Mouse (Mus musculus) spleen, postnatal 14 days (tissue): Measurements from ENCODE around the gene Gm49366.
"Not testable (repeated sequence)": the region's sequence is repeated elsewhere in the genome, so short reads cannot be mapped to it uniquely, and the experiment has no call there.

Source experiments
- DNase-seq, 2 experiments: peaks; one replicate each; pipeline ENCODE4 v3.0.0; 2021 to 2022; ENCODE audit warnings: low spot score in 2 of 2

Gm49366 gene

GRCm38 (mm10) chr12:84032854-84033253 is 5.9 kb upstream of the Gm49366 start:
- no peak for DNase-seq

GRCm38 (mm10) chr12:84033302-84033701 is 5.4 kb upstream of the Gm49366 start:
- DNase-seq, result not testable (repeated sequence)

- no peak for DNase-seq
Observed at GRCm38 (mm10) chr12:84034108-84034507, 4.6 kb upstream of the Gm49366 start.

GRCm38 (mm10) chr12:84038241-84038640 is 494 bp upstream of the Gm49366 start, which contains the start of gene Acot4:
TSS of gene Acot4 (plus strand) at chr12:84038379.
- DNase-seq, result not testable (repeated sequence)

GRCm38 (mm10) chr12:84042248-84042647 is 3.5 kb downstream of the Gm49366 start:
- DNase-seq, result no peak

- DNase-seq, result no peak
Observed at GRCm38 (mm10) chr12:84044045-84044444, 5.3 kb downstream of the Gm49366 start.

- DNase-seq, result no peak
Observed at GRCm38 (mm10) chr12:84046906-84047305, 8.2 kb downstream of the Gm49366 start.

GRCm38 (mm10) chr12:84050744-84051143 is 12.0 kb downstream of the Gm49366 start:
- not testable (repeated sequence) for DNase-seq

- DNase-seq, result no peak
Observed at GRCm38 (mm10) chr12:84051937-84052474, 13.3 kb downstream of the Gm49366 start, which contains the start of gene Acot3. TSS of gene Acot3 (plus strand) at chr12:84052144.

GRCm38 (mm10) chr12:84052609-84053008 is 13.9 kb downstream of the Gm49366 start:
- DNase-seq, result no peak

- no peak for DNase-seq
Observed at GRCm38 (mm10) chr12:84053173-84053572, 14.4 kb downstream of the Gm49366 start.

- DNase-seq, result no peak
Observed at GRCm38 (mm10) chr12:84053679-84054391, 15.1 kb downstream of the Gm49366 start.

- no peak for DNase-seq
Observed at GRCm38 (mm10) chr12:84060946-84061345, 22.2 kb downstream of the Gm49366 start.

GRCm38 (mm10) chr12:84062336-84062735 is 23.6 kb downstream of the Gm49366 start:
- no peak for DNase-seq

GRCm38 (mm10) chr12:84063228-84063627 is 24.5 kb downstream of the Gm49366 start:
- DNase-seq, result no peak

- DNase-seq, result no peak
Observed at GRCm38 (mm10) chr12:84063833-84064232, 25.1 kb downstream of the Gm49366 start.

GRCm38 (mm10) chr12:84064621-84065020 is 25.9 kb downstream of the Gm49366 start:
- DNase-seq, result no peak

- no peak for DNase-seq
Observed at GRCm38 (mm10) chr12:84067752-84068151, 29.0 kb downstream of the Gm49366 start.

GRCm38 (mm10) chr12:84068296-84068695 is 29.6 kb downstream of the Gm49366 start:
- no peak for DNase-seq

GRCm38 (mm10) chr12:84068986-84069385 is 30.3 kb downstream of the Gm49366 start, which contains the start of gene Acot5:
TSS of gene Acot5 (plus strand) at chr12:84069325.
- DNase-seq, result no peak

- peak in 1 of 2 experiments; percentile 10 for DNase-seq
Observed at GRCm38 (mm10) chr12:84069582-84069981, 30.8 kb downstream of the Gm49366 start.

- DNase-seq, result no peak
Observed at GRCm38 (mm10) chr12:84071696-84072095, 33.0 kb downstream of the Gm49366 start.

GRCm38 (mm10) chr12:84077371-84077990 is 38.7 kb downstream of the Gm49366 start:
- DNase-seq, result no peak
